Mouse (Mus musculus): ENCODE data around the gene Aldh1a2.

Aldh1a2 gene

GRCm38 (mm10) chr9:71303594-71303993 is 88.0 kb downstream of the Aldh1a2 start:
- DNase-seq = no peak

DNA sequence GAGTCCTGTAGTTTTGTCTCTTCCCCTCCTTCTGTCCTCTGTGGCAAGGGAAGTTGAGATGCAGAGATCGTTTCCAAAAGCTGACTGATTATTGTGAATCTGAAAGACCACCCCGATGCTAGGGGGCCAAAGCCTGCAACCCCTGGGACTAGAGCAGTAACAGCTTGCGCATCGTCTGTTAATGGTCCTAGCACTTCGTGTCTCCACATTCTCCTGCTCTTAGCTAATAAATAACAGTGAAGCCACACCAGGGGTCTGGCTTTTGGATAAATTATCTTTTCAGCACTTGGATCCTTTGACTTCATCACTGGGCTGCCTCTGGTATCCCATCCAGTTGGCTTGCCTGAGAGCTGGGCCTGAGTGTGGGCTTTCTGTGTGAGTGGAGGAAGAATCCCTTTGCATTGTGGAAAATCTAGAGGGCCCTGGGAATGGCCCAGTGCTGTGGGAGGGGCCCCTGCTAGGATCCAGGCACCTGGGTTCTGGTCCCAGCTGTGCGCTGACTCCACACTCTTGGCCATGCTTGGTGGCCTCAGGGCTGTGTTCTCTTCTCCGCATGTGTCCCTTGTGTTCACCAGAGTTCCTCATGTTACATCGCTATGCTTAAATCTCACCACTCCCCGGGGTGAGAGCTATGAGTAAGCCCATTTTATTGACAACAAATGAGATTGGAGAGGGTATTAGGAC is 91.7 kb downstream of the Aldh1a2 start:
- DNase-seq = no peak

GRCm38 (mm10) chr9:71315960-71316359 is 100.4 kb downstream of the Aldh1a2 start:
- DNase-seq = no peak

DNA sequence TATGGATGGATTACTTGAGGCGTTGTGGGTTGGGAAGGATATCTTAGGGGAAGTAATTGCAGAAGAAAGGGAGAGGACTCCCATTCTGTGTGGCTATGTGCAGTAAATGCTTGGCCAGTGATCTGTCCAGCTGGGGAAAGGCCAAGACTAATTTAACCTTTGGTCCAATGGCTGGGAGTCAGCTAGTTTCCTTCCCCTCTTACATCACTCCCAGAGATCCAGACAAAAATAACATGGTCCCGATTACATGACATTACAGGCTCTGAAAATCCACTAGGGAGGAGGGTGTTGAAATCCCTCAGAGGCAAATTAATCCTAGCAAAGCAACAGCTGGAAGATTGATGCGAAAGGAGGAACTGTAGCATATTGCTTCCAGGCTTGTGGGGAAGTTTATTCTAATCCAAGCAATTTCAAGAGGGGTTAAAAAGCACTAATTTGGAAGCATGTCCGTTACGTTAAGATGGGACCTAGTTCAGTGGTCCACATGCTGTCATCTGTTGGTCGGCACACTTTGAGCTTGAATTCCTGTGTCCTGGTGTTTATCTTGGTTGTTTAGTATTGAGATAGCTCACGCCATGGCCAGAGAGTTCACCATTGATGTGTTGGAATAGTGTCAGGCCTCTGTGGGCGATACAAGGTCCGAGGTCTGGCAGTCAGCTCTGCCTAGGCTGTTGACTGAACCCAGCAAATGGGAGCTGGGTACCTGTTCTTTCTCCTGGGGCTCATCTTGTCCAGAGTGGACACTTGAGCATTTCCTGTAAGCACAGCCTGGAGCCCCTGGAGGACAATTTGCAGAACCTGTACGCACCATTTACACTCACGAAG is 101.7 kb downstream of the Aldh1a2 start:
- no peak for DNase-seq

- DNase-seq = no peak
Observed at GRCm38 (mm10) chr9:71317921-71318241, 102.3 kb downstream of the Aldh1a2 start.

- no peak for DNase-seq
Observed at GRCm38 (mm10) chr9:71319776-71320175, 104.2 kb downstream of the Aldh1a2 start.

- no peak for DNase-seq
Observed at GRCm38 (mm10) chr9:71320246-71321155, 104.9 kb downstream of the Aldh1a2 start.

DNA sequence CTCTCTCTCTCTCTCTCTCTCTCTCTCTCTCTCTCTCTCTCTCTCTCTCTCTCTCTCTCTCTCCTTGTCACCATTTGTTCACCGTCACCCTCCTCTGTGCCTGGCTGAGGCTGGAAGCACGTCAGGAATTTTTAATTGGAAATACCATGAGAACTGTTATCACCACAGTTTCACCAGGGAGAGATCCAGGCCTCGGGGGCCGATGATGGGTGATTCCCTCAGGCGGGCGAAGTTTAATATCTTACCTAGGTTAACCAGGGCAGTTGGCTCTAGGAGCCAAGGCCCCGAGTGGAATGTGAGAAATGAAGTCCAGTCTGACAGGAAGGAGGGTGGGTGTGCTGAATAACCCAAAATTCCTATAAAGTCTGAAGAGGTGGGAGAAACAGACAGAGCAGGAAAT is 105.8 kb downstream of the Aldh1a2 start:
- DNase-seq = no peak

DNA sequence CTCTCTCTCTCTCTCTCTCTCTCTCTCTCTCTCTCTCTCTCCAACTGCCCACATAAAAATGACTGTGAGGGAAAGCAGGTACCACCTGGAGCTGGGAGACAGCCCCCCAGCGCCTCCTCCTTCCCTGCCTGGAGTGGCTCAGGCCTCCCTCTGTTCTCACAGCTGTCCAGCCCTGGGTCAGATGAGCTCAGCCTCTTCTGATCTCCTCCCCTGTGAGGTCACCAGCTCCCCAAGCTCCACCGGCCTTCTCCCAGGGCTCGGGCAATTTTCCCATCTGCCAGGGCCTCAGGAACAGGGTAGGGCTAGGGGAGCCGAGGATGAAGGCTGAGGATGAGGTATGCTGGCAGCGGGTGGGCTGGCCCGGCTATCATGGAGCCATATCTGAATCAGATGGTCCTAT is 106.3 kb downstream of the Aldh1a2 start:
- no peak for DNase-seq

DNA sequence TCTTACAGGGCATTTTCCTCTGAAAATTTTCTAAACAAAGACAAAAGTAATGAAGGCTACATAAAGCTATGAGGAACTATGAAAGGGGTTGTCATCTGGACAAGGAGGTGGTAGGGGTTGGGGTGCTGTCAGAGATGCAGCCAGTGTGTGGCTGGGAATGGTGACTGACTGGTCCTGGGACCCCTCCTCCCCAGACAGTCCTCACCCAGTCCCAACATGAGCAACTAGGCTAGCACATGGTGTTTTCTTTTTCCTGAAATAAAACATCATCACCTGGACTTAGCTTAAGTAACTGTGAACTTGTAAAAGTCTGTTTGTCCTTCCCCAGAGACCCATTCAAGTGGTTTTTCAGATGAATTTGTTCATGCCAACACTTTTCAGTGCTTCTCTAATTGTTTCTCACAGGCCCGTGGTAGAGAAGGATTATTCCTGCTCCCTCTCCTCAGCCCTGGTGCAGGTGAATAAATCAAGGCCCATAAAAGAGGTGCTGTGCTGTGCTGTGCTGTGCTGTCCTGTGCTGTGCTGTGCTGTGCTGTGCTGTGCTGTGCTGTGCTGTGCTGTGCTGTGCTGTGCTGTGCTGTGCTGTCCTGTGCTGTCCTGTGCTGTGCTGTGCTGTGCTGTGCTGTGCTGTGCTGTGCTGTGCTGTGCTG is 107.8 kb downstream of the Aldh1a2 start:
- DNase-seq = no peak

DNA sequence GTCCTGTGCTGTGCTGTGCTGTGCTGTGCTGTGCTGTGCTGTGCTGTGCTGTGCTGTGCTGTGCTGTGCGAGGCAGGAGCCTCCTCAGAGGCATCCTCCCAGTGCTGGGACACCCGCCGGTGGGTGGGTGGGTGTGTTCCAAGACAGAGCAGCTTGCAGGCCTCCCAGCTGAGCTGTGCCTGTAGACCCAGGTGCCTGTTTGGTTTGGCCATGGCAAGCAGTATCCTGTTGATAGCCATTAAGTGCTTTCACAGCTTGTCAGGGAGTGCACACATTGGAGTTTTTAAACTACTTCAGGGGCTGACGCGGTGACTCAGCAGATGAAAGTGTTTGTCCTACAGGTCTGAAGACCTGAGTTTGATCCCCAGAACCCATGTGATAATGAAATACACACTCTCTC is 108.5 kb downstream of the Aldh1a2 start:
- DNase-seq = no peak

- DNase-seq = no peak
Observed at GRCm38 (mm10) chr9:71326261-71326660, 110.7 kb downstream of the Aldh1a2 start.

GRCm38 (mm10) chr9:71331661-71332060 is 116.1 kb downstream of the Aldh1a2 start:
- DNase-seq = no peak

DNA sequence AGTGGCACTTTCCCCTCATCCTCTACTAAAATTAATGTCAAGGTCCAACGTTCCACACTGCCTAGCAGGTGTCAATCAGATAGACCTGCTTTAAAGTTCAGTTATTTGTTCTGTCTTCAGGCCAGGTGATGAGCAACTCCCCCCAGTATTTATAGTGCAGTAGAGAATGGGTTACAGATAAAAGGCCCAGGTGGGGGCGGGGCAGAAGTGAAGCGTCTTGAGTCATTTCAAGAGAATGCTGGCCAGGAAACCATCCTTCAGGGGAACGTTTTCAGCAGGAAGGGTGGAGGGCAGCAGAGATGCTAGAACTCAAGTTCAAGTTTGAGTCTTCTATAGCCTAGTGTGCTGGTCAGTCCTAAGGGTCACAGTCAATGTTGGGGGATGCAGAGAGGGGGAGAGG is 121.1 kb downstream of the Aldh1a2 start:
- no peak for DNase-seq

GRCm38 (mm10) chr9:71337425-71337824 is 121.8 kb downstream of the Aldh1a2 start:
- DNase-seq = no peak

DNA sequence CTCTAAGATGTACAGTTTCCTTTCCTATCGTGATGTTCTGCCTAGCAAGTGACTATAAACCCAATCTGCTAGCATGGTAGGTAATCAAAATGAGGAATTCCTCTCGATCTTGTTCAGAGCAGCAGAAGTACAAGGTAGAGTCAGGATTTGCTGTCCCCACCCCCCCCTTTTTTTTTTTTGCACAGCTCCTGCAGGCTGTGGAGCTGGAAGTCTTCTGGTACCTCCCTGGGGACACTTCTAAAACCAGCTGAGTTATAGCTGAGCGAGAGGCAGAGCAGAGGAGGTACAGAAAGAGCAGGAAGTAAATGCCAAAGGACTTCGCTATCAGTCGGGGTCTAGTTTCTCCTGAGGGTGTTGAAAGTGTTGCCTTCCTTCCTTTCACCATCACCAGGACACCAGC is 124.5 kb downstream of the Aldh1a2 start:
- DNase-seq = no peak
